Mouse (Mus musculus) hindbrain, embryonic 16.5 days (tissue): ENCODE data around the gene Ttyh1. TPM values are rescaled to one million over a fixed set of nuclear protein-coding genes. Genes with fewer than 3 reads are reported as not detected.

Experiments
- ATAC-seq: fragments of 200-750 bp; cut with Nextera tagmentation; 2 replicates; pipeline ENCODE4 v1.8.0; 2017; ENCODE audit warnings: moderate TSS enrichment, moderate library complexity
- H3K27ac ChIP-seq: fragments of 300-500 bp; sonication (generic); 2 replicates; pipeline ENCODE4 v1.5.1; 2014; ENCODE audit warnings: low read depth, mild to moderate bottlenecking, control low read depth, low read length, moderate library complexity
- H3K27me3 ChIP-seq: fragments of 300-500 bp; sonication (generic); replicated peaks from 2 replicates; pipeline ENCODE4 v1.6.1; 2014; ENCODE audit warnings: low read length; ENCODE audit not compliant: control insufficient read depth, insufficient read depth
- H3K36me3 ChIP-seq: fragments of 300-500 bp; sonication (generic); 2 replicates; pipeline ENCODE4 v1.6.1; 2014; ENCODE audit warnings: mild to moderate bottlenecking, low read length, moderate library complexity, mixed read lengths; ENCODE audit not compliant: control insufficient read depth, insufficient read depth
- H3K4me1 ChIP-seq: fragments of 300-500 bp; sonication (generic); 2 replicates; pipeline ENCODE4 v1.6.1; 2014; ENCODE audit warnings: low read depth, low read length; ENCODE audit not compliant: control insufficient read depth, insufficient read depth
- H3K4me2 ChIP-seq: fragments of 300-500 bp; sonication (generic); 2 replicates; pipeline ENCODE4 v1.6.1; 2014; ENCODE audit warnings: mild to moderate bottlenecking, low read length, control low read depth, moderate library complexity
- H3K4me3 ChIP-seq: fragments of 300-500 bp; sonication (generic); 2 replicates; pipeline ENCODE4 v1.5.1; 2014; ENCODE audit warnings: mild to moderate bottlenecking, low read length, control low read depth, moderate library complexity
- H3K9ac ChIP-seq: fragments of 300-500 bp; sonication (generic); 2 replicates; pipeline ENCODE4 v1.6.1; 2014; ENCODE audit warnings: low read depth, mild to moderate bottlenecking, control low read depth, low read length, moderate library complexity
- H3K9me3 ChIP-seq: fragments of 300-500 bp; sonication (generic); 2 replicates; pipeline ENCODE4 v1.6.1; 2014; ENCODE audit warnings: mild to moderate bottlenecking, low read length, moderate library complexity; ENCODE audit not compliant: control insufficient read depth
- WGBS: fragments of 180-500 bp; shearing (Covaris S2); extraction: QIAGEN DNeasy Blood & Tissue Kit; methylation state at CpG from one replicate; pipeline ENCODE4 v1.1.7; 2014; 5-methylcytosine and 5-hydroxymethylcytosine counted together
- polyA plus RNA-seq: library from polyadenylated mRNA; unstranded; fragments of >200 nt; fragmentation: Nextera tagmentation; extraction: Ambion mirVana; gene quantifications from 2 replicates; pipeline ENCODE4 v1.2.1, GENCODE M21; 2015

The Ttyh1 gene
- polyA plus RNA-seq, 1 experiment from 2014 or later: 239 TPM

DNA sequence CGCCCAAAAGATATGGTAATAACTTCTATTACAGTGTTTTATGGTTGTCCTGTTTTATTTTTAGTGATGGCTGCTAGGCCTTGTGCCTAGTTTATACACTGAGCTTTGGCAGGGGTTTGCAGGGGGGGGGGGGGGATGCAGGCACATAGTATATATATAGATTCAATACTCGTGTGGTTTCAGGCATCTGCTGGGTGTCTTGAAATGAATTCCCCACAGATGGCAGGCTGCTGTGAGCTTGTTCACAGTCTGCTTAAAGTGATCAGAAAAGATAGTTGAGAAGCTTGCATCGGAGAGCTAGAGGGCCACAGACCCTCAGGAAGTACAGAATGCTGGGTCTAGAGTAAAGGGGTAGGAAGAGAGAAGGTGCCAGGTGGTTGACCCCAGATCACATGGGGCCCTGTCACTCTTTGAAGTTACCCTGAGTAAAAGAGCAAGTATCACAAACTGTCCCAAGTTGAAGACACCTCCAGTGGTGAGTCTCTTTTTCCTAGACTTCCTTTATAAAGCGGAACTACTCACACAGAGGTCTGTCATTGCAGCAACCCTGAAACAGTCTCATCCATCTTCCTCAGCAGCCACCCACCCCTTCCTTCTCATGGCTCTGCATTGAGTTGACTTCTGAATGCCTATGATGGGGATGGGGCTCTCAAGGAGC lies 31.8 kb upstream of the Ttyh1 start:
- Histone ChIP-seq H3K27me3 (no peaks in the 10 kb centered on the region), H3K27ac (no peak overlapping the region), H3K4me1 (no peaks in the 10 kb centered on the region), H3K9ac (no peak overlapping the region), H3K36me3 (no peaks in the 10 kb centered on the region), H3K9me3 (no peaks in the 10 kb centered on the region), H3K4me3 (no peak overlapping the region), H3K4me2 (no peak overlapping the region)
- WGBS: 83% methylated on average over 4 of the region's 4 CpGs
- no peak for ATAC-seq

DNA sequence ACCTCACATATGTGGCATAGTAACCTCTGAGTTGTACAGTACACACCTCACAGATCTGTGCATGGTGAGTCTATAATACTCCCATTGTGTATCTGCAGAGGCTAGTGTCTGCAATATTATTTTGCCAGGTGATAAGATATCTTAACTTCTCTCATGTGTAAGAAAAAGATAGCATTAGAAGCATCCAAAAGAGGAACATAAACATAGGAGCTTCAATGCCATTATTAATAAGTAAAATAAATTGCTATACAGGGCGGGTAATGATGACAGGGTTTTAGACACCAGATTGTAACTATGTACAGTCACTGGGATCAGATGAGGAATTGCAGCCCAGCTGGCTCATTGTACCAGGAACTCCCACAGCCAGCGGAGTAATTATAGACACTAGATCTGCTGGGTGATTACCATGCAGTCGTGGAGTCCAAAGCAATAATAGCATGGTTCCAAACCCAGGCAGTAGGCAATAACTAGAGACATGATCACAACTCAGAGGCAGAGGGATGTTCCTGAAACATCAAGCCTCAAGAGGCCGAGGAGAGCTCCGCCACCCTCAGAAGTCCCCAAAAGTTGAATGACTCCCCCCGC lies 31.2 kb upstream of the Ttyh1 start:
- 85% methylated on average over 6 of the region's 6 CpGs for WGBS
- H3K9me3 ChIP-seq: no peaks in the 10 kb centered on the region
- H3K27me3 ChIP-seq: no peaks in the 10 kb centered on the region
- H3K4me3 ChIP-seq: no peak overlapping the region
- no peaks in the 10 kb centered on the region for H3K4me1 ChIP-seq
- no peak overlapping the region for H3K4me2 ChIP-seq
- no peak for ATAC-seq
- no peak overlapping the region for H3K27ac ChIP-seq
- no peaks in the 10 kb centered on the region for H3K36me3 ChIP-seq
- no peak overlapping the region for H3K9ac ChIP-seq

GRCm38 (mm10) chr7:4088679-4089078 lies 30.5 kb upstream of the Ttyh1 start:
- no peak for ATAC-seq
- no peak overlapping the region for H3K4me3 ChIP-seq
- H3K9ac ChIP-seq: no peak overlapping the region
- H3K27me3 ChIP-seq: no peaks in the 10 kb centered on the region
- no peaks in the 10 kb centered on the region for H3K9me3 ChIP-seq
- 86% methylated on average over 2 of the region's 2 CpGs for WGBS
- no peak overlapping the region for H3K27ac ChIP-seq
- H3K36me3 ChIP-seq: no peaks in the 10 kb centered on the region
- H3K4me2 ChIP-seq: no peak overlapping the region
- H3K4me1 ChIP-seq: no peaks in the 10 kb centered on the region

- H3K27ac ChIP-seq: no peak overlapping the region
- no peaks in the 10 kb centered on the region for H3K36me3 ChIP-seq
- H3K4me1 ChIP-seq: no peaks in the 10 kb centered on the region
- H3K4me3 ChIP-seq: no peak overlapping the region
- no peak overlapping the region for H3K4me2 ChIP-seq
- no peaks in the 10 kb centered on the region for H3K9me3 ChIP-seq
- no peak for ATAC-seq
- H3K9ac ChIP-seq: no peak overlapping the region
- 49% methylated on average over 8 of the region's 8 CpGs for whole genome bisulfite sequencing
- H3K27me3 ChIP-seq: no peaks in the 10 kb centered on the region
These were observed 28.0 kb upstream of the Ttyh1 start for GRCm38 (mm10) chr7:4091170-4091569.

DNA sequence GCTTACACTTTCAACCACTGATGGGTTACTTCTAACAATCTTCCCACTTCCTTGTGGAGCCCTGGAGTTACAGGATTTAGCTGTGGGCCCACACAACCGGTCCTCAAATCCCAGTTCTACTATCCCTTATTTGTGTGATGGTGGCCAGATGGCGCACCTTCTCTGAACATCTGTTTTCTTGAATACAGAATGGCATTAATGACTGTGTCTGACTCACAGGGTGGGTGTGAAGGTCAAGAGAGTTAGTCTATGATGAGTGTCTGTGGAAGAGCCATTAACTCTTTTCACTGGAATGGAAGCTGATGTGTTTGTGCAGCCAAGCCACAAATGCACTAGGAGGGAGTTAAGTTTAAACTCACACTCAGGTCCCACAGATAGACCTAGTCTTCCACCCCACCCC lies 20.9 kb upstream of the Ttyh1 start:
- ATAC-seq: no peak
- Histone ChIP-seq H3K27me3 (no peaks in the 10 kb centered on the region), H3K4me1 (no peaks in the 10 kb centered on the region), H3K4me3 (no peak overlapping the region), H3K9ac (no peak overlapping the region), H3K4me2 (no peak overlapping the region), H3K27ac (no peak overlapping the region), H3K36me3 (no peaks in the 10 kb centered on the region), H3K9me3 (no peaks in the 10 kb centered on the region)
- whole genome bisulfite sequencing: 78% methylated on average over 2 of the region's 2 CpGs

DNA sequence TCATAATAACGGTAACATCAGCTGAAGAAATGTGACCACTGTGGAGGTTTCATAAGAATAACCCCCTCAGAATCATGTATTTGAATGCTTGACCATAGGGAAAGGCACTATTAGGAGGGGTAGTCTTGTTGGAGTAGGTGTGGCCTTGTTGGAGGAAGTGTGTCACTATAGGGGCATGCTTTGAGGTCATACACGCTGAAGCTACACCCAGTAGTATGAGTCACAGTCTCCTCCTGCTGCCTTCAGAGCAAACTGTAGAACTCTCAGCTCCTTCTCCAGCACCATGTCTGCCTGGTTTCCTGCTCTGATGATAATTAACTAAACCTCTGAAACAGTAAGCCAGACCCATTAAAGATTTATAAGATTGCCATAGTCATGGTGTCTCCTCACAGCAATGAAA lies 20.4 kb upstream of the Ttyh1 start:
- Histone ChIP-seq H3K27me3 (no peaks in the 10 kb centered on the region), H3K9ac (no peak overlapping the region), H3K4me1 (no peaks in the 10 kb centered on the region), H3K4me2 (no peak overlapping the region), H3K4me3 (no peak overlapping the region), H3K9me3 (no peaks in the 10 kb centered on the region), H3K36me3 (no peaks in the 10 kb centered on the region), H3K27ac (no peak overlapping the region)
- ATAC-seq: no peak
- WGBS: 78% methylated on average over 2 of the region's 2 CpGs

DNA sequence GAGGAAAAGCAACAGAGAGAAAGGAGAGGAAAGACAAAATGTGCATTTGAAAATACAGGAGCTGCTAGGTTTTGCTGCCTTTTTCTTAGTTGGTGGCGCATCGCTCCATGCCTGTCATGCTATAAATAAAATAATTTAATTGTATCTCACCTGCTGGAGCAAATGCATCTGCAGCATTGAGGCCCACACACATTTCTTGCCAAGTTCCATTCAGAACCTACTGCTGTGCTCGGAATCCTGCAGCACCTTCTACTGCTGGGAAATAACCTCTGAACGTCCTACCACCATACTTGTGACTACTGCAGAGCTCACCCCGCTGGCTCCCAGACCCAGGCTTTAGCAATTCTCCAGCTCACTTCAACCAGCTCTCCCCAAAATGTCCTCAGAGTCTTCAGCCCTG lies 18.1 kb upstream of the Ttyh1 start:
- WGBS: 82% methylated on average over 5 of the region's 5 CpGs
- Histone ChIP-seq H3K4me1 (no peaks in the 10 kb centered on the region), H3K9ac (no peak overlapping the region), H3K27ac (no peak overlapping the region), H3K4me2 (no peak overlapping the region), H3K36me3 (no peaks in the 10 kb centered on the region), H3K27me3 (no peaks in the 10 kb centered on the region), H3K4me3 (no peak overlapping the region), H3K9me3 (no peaks in the 10 kb centered on the region)
- no peak for ATAC-seq

GRCm38 (mm10) chr7:4103411-4103810 lies 15.8 kb upstream of the Ttyh1 start:
- Histone ChIP-seq H3K27me3 (no peaks in the 10 kb centered on the region), H3K4me3 (no peak overlapping the region), H3K4me1 (no peaks in the 10 kb centered on the region), H3K27ac (no peak overlapping the region), H3K9ac (no peak overlapping the region), H3K4me2 (no peak overlapping the region), H3K36me3 (no peaks in the 10 kb centered on the region), H3K9me3 (no peaks in the 10 kb centered on the region)
- WGBS: 12% methylated on average over 4 of the region's 4 CpGs
- ATAC-seq: 0 out of 2 replicates have a peak, but pooled peaks have one; percentile 11

- 39% methylated on average over 3 of the region's 3 CpGs for WGBS
- Histone ChIP-seq H3K9me3 (no peaks in the 10 kb centered on the region), H3K27ac (peak overlapping the region; percentile 1; the same call in 1 of the 2 replicates), H3K36me3 (no peaks in the 10 kb centered on the region), H3K4me1 (no peaks in the 10 kb centered on the region), H3K4me2 (no peak overlapping the region), H3K4me3 (no peak overlapping the region), H3K9ac (no peak overlapping the region), H3K27me3 (no peaks in the 10 kb centered on the region)
- 0 out of 2 replicates have a peak, but pooled peaks have one; percentile 61 for ATAC-seq
These were observed 7.4 kb upstream of the Ttyh1 start for GRCm38 (mm10) chr7:4111766-4112165.
